Mouse (Mus musculus): ENCODE data around the gene Igfbp2.

The Igfbp2 gene

GRCm38 (mm10) chr1:72872521-72872920 is 48.2 kb downstream of the Igfbp2 start:
- peak; percentile 17 for ATAC-seq (ENCODE audit: low TSS enrichment)

- no peak for ATAC-seq (ENCODE audit: low TSS enrichment)
These were observed 48.8 kb downstream of the Igfbp2 start for GRCm38 (mm10) chr1:72873078-72873477.

GRCm38 (mm10) chr1:72873511-72874286 is 49.4 kb downstream of the Igfbp2 start:
- peak; percentile 20 for ATAC-seq (ENCODE audit: low TSS enrichment)

GRCm38 (mm10) chr1:72874287-72875211 is 50.2 kb downstream of the Igfbp2 start, which contains the start of gene Igfbp5:
Igfbp5 (minus strand) TSS chr1:72874884.
- no peak for ATAC-seq (ENCODE audit: low TSS enrichment)

DNA sequence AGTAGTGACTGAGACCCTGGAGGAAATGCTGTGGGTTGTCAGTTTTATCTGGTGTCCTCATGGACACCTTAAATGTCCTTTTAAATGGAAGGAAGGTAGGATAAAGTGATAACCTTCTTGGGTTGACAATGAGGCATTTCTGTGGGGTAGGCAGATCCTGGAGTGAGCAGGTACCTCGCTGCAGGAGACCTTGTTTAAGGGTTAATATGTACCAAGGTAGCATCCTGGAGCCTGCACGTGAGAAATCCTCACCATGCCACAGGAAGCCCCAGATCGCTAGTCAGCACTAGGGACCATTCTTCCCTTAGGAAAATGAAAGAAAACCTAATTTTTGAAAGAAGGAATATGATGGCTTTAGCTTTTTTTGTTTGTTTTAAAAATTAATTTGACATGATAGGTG is 51.4 kb downstream of the Igfbp2 start:
- no peak for ATAC-seq (ENCODE audit: low TSS enrichment)

DNA sequence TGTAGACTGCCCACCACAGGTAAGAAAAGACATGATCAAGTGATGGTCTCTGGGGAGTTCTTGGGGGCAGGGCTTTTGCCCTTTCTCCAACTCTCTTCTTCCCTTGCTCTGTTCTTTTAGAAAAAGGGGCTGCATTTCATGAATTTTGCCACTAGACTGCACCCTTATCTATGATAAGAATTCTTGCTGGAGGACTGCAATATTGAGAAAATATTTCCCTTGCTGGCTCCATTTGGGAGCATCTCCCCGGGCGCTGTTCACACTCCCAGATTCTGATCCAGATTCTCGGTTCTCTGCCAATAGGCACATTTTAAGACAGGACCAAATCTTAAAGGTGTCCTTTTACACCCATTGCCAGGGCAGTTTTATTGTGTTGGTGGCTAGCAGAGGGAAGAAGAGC is 51.8 kb downstream of the Igfbp2 start:
- ATAC-seq (ENCODE audit: low TSS enrichment), result no peak

DNA sequence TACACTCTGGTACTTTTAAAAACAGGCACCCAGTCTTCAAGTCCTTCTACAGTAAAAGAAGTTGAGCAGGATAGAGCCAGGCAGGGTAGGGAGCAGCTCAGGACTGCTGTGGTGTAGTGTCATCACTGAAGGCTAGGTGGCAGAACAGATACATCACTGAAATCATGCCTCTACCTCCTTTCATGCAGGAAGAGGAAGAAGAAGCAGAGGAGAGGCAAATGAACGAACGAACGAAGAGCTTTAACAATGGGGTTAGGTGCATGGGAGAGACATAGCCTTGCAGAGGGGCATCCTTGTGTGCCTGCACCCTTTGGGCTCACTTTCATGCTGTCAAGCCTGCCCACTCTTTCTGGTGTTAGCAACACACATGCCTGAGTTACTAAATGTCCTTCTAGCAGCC is 53.6 kb downstream of the Igfbp2 start:
- ATAC-seq (ENCODE audit: low TSS enrichment), result peak; percentile 82

DNA sequence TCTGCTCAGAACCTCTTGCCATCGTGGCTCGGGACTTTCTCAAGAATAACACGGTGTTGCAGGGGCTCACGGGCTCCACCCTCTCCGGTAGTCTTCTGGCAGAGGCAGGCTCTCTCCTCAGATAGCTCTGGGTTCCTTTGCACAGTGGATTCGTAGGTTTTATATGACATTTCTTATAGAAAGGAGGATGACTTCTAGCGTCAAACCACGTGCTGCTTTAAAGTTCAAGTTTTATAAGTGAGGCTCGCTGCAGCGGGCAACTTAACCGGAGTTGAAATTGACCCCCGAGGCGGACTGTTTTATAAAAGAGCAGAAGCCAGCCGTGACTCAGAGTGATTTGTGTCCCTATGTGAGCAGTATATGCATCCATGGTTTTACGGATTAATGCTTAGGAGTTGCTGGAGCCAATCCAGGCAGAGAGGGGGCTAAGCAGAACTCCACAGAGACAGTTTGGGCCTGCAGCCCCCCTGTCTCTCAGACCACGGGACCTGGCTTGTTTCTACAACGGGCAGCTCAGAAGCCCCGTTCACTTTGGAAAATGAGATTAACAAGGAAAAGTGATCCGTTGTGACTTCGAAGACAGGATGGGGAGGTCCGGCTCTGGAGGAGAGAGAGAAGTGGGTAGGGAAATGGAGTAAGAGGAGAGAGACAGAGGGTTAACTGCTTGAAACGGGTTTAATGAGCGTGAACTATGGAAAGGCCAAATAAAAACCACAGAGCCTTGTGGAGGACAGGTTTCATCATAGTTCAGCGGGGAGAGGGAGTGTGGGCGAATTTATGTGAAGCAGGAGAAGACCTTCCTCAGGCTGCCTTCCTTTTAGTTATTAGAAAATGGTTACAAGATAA is 54.4 kb downstream of the Igfbp2 start:
- ATAC-seq (ENCODE audit: low TSS enrichment), result peak; percentile 3; the same call in 1 of the 2 replicates

DNA sequence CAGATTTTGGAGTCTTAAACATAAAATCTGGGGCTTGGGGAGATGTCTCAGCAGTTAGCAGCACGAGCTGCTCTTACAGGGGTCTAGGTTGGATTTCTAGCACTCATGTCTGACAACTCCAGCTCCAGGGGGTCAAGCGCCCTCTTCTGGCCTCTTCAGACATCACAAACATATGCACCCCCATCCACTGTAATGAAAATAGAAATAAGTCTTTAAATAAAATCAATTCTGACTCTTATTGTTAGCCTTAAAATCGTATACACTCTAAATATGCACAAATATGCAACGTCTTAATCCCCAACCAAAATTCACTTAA is 55.0 kb downstream of the Igfbp2 start:
- ATAC-seq (ENCODE audit: low TSS enrichment), result no peak

GRCm38 (mm10) chr1:72885111-72885818 is 61.0 kb downstream of the Igfbp2 start:
- ATAC-seq (ENCODE audit: low TSS enrichment), result no peak

GRCm38 (mm10) chr1:72885819-72886169 is 61.5 kb downstream of the Igfbp2 start:
- no peak for ATAC-seq (ENCODE audit: low TSS enrichment)

DNA sequence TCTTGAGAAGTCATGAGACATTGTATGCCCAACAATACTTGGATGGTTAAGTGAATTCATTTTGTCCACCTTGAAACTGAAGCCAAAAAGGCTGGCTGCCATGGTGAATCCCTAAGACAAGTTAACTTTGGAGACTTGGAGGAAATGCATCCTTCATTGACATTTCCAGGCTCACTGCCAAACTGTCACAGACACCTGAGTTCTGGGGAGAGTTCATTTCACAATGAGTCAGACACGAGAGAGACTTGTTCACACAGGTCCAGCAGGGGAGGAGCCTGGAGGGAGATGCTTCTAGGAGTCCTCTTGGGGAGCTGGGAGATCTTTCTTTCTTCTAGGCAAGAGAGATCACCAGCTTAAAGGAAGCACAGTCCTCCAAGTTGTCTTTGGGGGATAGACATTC is 63.6 kb downstream of the Igfbp2 start:
- no peak for ATAC-seq (ENCODE audit: low TSS enrichment)

- no peak for ATAC-seq (ENCODE audit: low TSS enrichment)
These were observed 71.5 kb downstream of the Igfbp2 start for GRCm38 (mm10) chr1:72895821-72896220.
